Mouse (Mus musculus) MEL (cell line): Measurements from ENCODE around the gene Zfp326. TPM values are rescaled to one million over a fixed set of nuclear protein-coding genes. Genes with fewer than 3 reads are reported as not detected.

Experiments used
- DNase-seq: peaks from one replicate; pipeline ENCODE4 v3.0.0; 2011; ENCODE audit warnings: low read depth, low spot score
- H3K27ac ChIP-seq: 2 replicates; pipeline ENCODE4 v1.5.1; 2012; ENCODE audit warnings: low read depth, mild to moderate bottlenecking, control low read depth, low read length, moderate library complexity; ENCODE audit not compliant: control insufficient read depth
- H3K27me3 ChIP-seq, 2 experiments: fragments of 150-350 bp in 1 of 2; sonication (generic) in 1 of 2; 2 replicates each; pipeline ENCODE4 v1.6.1; 2012; ENCODE audit warnings: low read length in 2 of 2, mild to moderate bottlenecking in 2 of 2, improper control_type of control experiment in 1 of 2, moderate library complexity in 1 of 2; ENCODE audit not compliant: insufficient read depth in 2 of 2, control insufficient read depth in 1 of 2
- H3K36me3 ChIP-seq, 2 experiments: 2 replicates each; pipeline ENCODE4 v1.6.1; 2012 to 2014; ENCODE audit warnings: low read length in 2 of 2, improper control_type of control experiment in 1 of 2, inconsistent platforms in 1 of 2, mild to moderate bottlenecking in 1 of 2; ENCODE audit not compliant: insufficient read depth in 2 of 2, control insufficient read depth in 1 of 2
- H3K4me1 ChIP-seq, 2 experiments: fragments of 150-350 bp in 1 of 2; sonication (generic) in 1 of 2; 2 replicates each; pipeline ENCODE4 v1.6.1; 2012; ENCODE audit warnings: low read length in 2 of 2, improper control_type of control experiment in 1 of 2, mild to moderate bottlenecking in 1 of 2; ENCODE audit not compliant: insufficient read depth in 2 of 2, control insufficient read depth in 1 of 2
- H3K4me3 ChIP-seq, 2 experiments: fragments of 150-350 bp in 1 of 2; sonication (generic) in 1 of 2; 2 replicates each; pipeline ENCODE4 v1.5.1; 2012; ENCODE audit warnings: low read depth in 2 of 2, low read length in 2 of 2, mild to moderate bottlenecking in 2 of 2, moderate library complexity in 2 of 2, control low read depth in 1 of 2, improper control_type of control experiment in 1 of 2; ENCODE audit not compliant: control insufficient read depth in 1 of 2, insufficient read depth in 1 of 2
- H3K79me2 ChIP-seq: 2 replicates; pipeline ENCODE4 v1.6.1; 2012; ENCODE audit warnings: mild to moderate bottlenecking, low read length, moderate library complexity; ENCODE audit not compliant: control insufficient read depth, poor library complexity, insufficient read depth
- H3K9ac ChIP-seq: 2 replicates; pipeline ENCODE4 v1.6.1; 2012; ENCODE audit warnings: low read depth, mild to moderate bottlenecking, control low read depth, low read length, moderate library complexity; ENCODE audit not compliant: control insufficient read depth, poor library complexity, severe bottlenecking
- H3K9me3 ChIP-seq: fragments of 150-350 bp; sonication (generic); replicated peaks from 2 replicates; pipeline ENCODE4 v1.6.1; 2012; ENCODE audit warnings: mild to moderate bottlenecking, low read length, improper control_type of control experiment, moderate library complexity; ENCODE audit not compliant: insufficient read depth
- BHLHE40 ChIP-seq: IDR thresholded peaks from 2 replicates; pipeline ENCODE4 v1.6.1; 2012; ENCODE audit warnings: low read depth, mild to moderate bottlenecking, inconsistent platforms, low read length, improper control_type of control experiment, borderline replicate concordance
- CHD2 ChIP-seq: IDR thresholded peaks from 2 replicates; pipeline ENCODE4 v1.6.1; 2011; ENCODE audit warnings: low read length, improper control_type of control experiment
- CTCF ChIP-seq, 3 experiments: IDR thresholded peaks in 2 of 3; conservative IDR thresholded peaks in 1 of 3; 2 replicates each; pipeline ENCODE4 v1.5.1; 2011 to 2012; ENCODE audit warnings: low read length in 3 of 3, low read depth in 2 of 3, mild to moderate bottlenecking in 2 of 3, improper control_type of control experiment in 1 of 3, inconsistent platforms in 1 of 3, mixed read lengths in 1 of 3, moderate library complexity in 1 of 3; ENCODE audit not compliant: control insufficient read depth in 1 of 3, insufficient read depth in 1 of 3, poor library complexity in 1 of 3, severe bottlenecking in 1 of 3
- EP300 ChIP-seq, 2 experiments: IDR thresholded peaks; 2 replicates each; pipeline ENCODE4 v1.6.1; 2011; ENCODE audit warnings: improper control_type of control experiment in 2 of 2, low read length in 2 of 2, low read depth in 1 of 2, mild to moderate bottlenecking in 1 of 2
- ETS1 ChIP-seq: IDR thresholded peaks from 2 replicates; pipeline ENCODE4 v1.6.1; 2012; ENCODE audit warnings: low read depth, mild to moderate bottlenecking, inconsistent platforms, low read length, improper control_type of control experiment, moderate library complexity
- JUND ChIP-seq: IDR thresholded peaks from 2 replicates; pipeline ENCODE4 v1.6.1; 2011; ENCODE audit warnings: low read depth, mild to moderate bottlenecking, improper control_type of control experiment, low read length
- MAZ ChIP-seq: IDR thresholded peaks from 2 replicates; pipeline ENCODE4 v1.6.1; 2012; ENCODE audit warnings: low read depth, mild to moderate bottlenecking, inconsistent platforms, low read length, improper control_type of control experiment
- MEF2A ChIP-seq: IDR thresholded peaks from 2 replicates; pipeline ENCODE4 v1.6.1; 2014; ENCODE audit warnings: low read depth, mild to moderate bottlenecking, inconsistent platforms, low read length, improper control_type of control experiment; ENCODE audit not compliant: poor library complexity, insufficient replicate concordance, severe bottlenecking; ENCODE audit errors: extremely low read depth
- MXI1 ChIP-seq: IDR thresholded peaks from 2 replicates; pipeline ENCODE4 v1.6.1; 2011; ENCODE audit warnings: mild to moderate bottlenecking, low read depth, low read length, improper control_type of control experiment
- MYB ChIP-seq: IDR thresholded peaks from 2 replicates; pipeline ENCODE4 v1.6.1; 2011; ENCODE audit warnings: mild to moderate bottlenecking, low read depth, low read length, improper control_type of control experiment
- POLR2AphosphoS2 ChIP-seq: IDR thresholded peaks from 2 replicates; pipeline ENCODE4 v1.6.1; 2011; ENCODE audit warnings: low read length, improper control_type of control experiment
- POLR2AphosphoS5 ChIP-seq: IDR thresholded peaks from 2 replicates; pipeline ENCODE4 v1.6.1; 2012; ENCODE audit warnings: low read depth, borderline replicate concordance, mild to moderate bottlenecking, inconsistent platforms, low read length, moderate library complexity, mixed read lengths
- SIN3A ChIP-seq: IDR thresholded peaks from 2 replicates; pipeline ENCODE4 v1.6.1; 2012; ENCODE audit warnings: low read length, improper control_type of control experiment, inconsistent platforms
- TAL1 ChIP-seq: IDR thresholded peaks from 2 replicates; pipeline ENCODE4 v1.6.1; 2012; ENCODE audit warnings: mild to moderate bottlenecking, inconsistent platforms, low read length, moderate library complexity, mixed read lengths
- UBTF ChIP-seq: IDR thresholded peaks from 2 replicates; pipeline ENCODE4 v1.6.1; 2012; ENCODE audit warnings: low read depth, mild to moderate bottlenecking, inconsistent platforms, low read length, improper control_type of control experiment, moderate library complexity, borderline replicate concordance; ENCODE audit not compliant: insufficient read depth
- USF1 ChIP-seq: IDR thresholded peaks from 2 replicates; pipeline ENCODE4 v1.6.1; 2014; ENCODE audit warnings: low read depth, mild to moderate bottlenecking, inconsistent platforms, low read length, improper control_type of control experiment, moderate library complexity
- USF2 ChIP-seq, 2 experiments: IDR thresholded peaks; 2 replicates each; pipeline ENCODE4 v1.6.1; 2011 to 2012; ENCODE audit warnings: improper control_type of control experiment in 2 of 2, low read length in 2 of 2, borderline replicate concordance in 1 of 2, inconsistent platforms in 1 of 2, low read depth in 1 of 2, mild to moderate bottlenecking in 1 of 2; ENCODE audit not compliant: insufficient read depth in 1 of 2
- ZMIZ1 ChIP-seq: IDR thresholded peaks from 2 replicates; pipeline ENCODE4 v1.6.1; 2012; ENCODE audit warnings: low read depth, mild to moderate bottlenecking, inconsistent platforms, low read length, improper control_type of control experiment, moderate library complexity
- polyA plus RNA-seq, 2 experiments: library from polyadenylated mRNA; stranded (reverse) in 1 of 2; unstranded in 1 of 2; fragments of >175 nt in 1 of 2; fragments of >200 nt in 1 of 2; gene quantifications; 2 replicates each; pipeline versions ENCODE4 v1.2.1 to v1.2.4; 2012; ENCODE audit warnings: low replicate concordance in 2 of 2, low read depth in 1 of 2; ENCODE audit not compliant: insufficient read length in 2 of 2, insufficient read depth in 1 of 2, missing spikeins in 1 of 2
- total RNA-seq: library from RNA; depleted of rRNA; stranded (reverse); fragments of 300-350 nt; gene quantifications from 2 replicates; pipeline ENCODE4 v1.2.3, GENCODE M21; 2012

Gene Zfp326
- total and polyA plus RNA-seq, 3 experiments: 6.4 to 17.6 TPM; not detected in 1

GRCm38 (mm10) chr5:105829008-105829586, 47.3 kb upstream of the Zfp326 start:
- no peaks in the 10 kb centered on the region for H3K36me3 ChIP-seq
- H3K9ac ChIP-seq: no peak overlapping the region
- H3K9me3 ChIP-seq: no peaks in the 10 kb centered on the region
- no peak overlapping the region for H3K4me3 ChIP-seq
- no peaks in the 10 kb centered on the region; a peak in 1 of 4 replicates for H3K4me1 ChIP-seq
- no peak for DNase-seq
- no peak for TF ChIP-seq BHLHE40
- no peak for TF ChIP-seq EP300 (IDR thresholded peaks at IDR 0.05; ENCODE audit: low read depth in 1 of 2, low read length in 2 of 2)
- TF ChIP-seq POLR2AphosphoS2: no peak
- no peak for TF ChIP-seq TAL1
- no peak for TF ChIP-seq CTCF (IDR thresholded peaks at IDR 0.05 in 2 of 3, conservative IDR thresholded peaks at IDR 0.05 in 1 of 3; ENCODE audit: control insufficient read depth in 1 of 3, insufficient read depth in 1 of 3, low read depth in 2 of 3, low read length in 3 of 3, poor library complexity in 1 of 3, severe bottlenecking in 1 of 3)
- no peak for TF ChIP-seq MAZ
- TF ChIP-seq ZMIZ1: no peak
- no peak for TF ChIP-seq CHD2
- TF ChIP-seq SIN3A: no peak
- TF ChIP-seq UBTF: no peak
- no peak for TF ChIP-seq POLR2AphosphoS5
- no peak for TF ChIP-seq USF1
- H3K79me2 ChIP-seq: no peaks in the 10 kb centered on the region
- H3K27me3 ChIP-seq: 0 out of 4 replicates have a peak, but pooled peaks cover 0 to 1% of the 10 kb centered on the region in 2 experiments
- no peak overlapping the region for H3K27ac ChIP-seq

- Histone ChIP-seq H3K4me3 (no peak overlapping the region), H3K27ac (no peak overlapping the region), H3K79me2 (no peaks in the 10 kb centered on the region), H3K27me3 (0 out of 4 replicates have a peak, but pooled peaks cover 0 to 1% of the 10 kb centered on the region in 2 experiments), H3K36me3 (no peaks in the 10 kb centered on the region), H3K9ac (no peak overlapping the region), H3K4me1 (no peaks in the 10 kb centered on the region), H3K9me3 (no peaks in the 10 kb centered on the region)
- TF ChIP-seq MXI1 (no peak), JUND (no peak), BHLHE40 (no peak), POLR2AphosphoS2 (no peak), MYB (no peak), ZMIZ1 (no peak), USF1 (no peak), ETS1 (no peak), UBTF (no peak), CHD2 (no peak), MAZ (no peak), MEF2A (no peak), SIN3A (no peak), USF2 (IDR thresholded peaks at IDR 0.05; ENCODE audit: borderline replicate concordance in 1 of 2, insufficient read depth in 1 of 2, low read depth in 1 of 2, low read length in 2 of 2) (no peak)
- no peak for DNase-seq
Measured at GRCm38 (mm10) chr5:105832140-105832539, 44.2 kb upstream of the Zfp326 start.
